Mouse (Mus musculus) olfactory bulb, adult 2 months (tissue): Measurements from ENCODE around the gene Colgalt1.

ENCODE experiments used
- CTCF ChIP-seq: fragments of 200-500 bp; IDR thresholded peaks from 2 replicates; pipeline ENCODE4 v1.5.1; 2012; ENCODE audit warnings: low read depth, mild to moderate bottlenecking, low read length, moderate library complexity; ENCODE audit not compliant: insufficient read depth
- POLR2A ChIP-seq: fragments of 200-500 bp; IDR thresholded peaks from 2 replicates; pipeline ENCODE4 v1.6.1; 2012; ENCODE audit warnings: mild to moderate bottlenecking, low read depth, low read length, moderate library complexity; ENCODE audit not compliant: insufficient read depth

DNA sequence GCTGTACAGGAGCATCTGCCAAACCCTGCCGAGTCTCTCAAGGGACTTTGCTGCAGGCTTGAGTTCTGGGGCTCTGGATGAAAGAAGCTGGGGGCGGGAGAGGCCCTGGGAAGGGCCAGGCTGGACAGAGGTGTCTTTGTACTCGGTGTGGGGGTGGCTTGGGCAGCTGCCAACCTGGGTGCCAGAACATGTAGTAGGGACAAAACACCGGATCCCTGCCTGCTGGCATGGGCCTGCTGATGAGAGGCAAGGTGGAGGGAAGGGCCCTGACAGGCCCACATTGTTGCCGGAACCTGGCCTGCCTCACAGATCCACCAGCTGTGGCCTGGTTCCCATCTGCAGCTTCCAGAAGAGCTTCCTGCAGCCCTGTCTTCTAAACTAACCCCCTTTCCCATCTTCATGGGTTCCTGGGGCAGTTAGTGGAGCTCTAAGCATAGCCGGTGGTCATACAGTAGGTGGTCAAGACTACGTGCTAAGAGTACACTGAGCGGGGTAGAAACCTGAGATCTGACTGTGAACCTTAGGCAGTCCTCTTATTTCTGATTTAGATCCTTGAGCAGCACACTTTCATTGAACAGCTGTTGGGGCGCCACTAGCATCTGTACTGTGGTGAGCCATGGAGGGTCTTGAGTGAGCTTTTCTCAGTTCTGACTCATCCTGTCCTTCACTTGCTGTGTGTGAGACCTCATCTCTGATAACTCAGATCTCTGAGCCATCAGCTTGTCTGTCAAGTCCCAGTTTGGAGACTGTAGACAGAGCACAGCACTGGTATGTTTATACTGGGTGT is 37.8 kb upstream of the Colgalt1 start:
- TF ChIP-seq CTCF, result no peak
- no peak for TF ChIP-seq POLR2A
